Mouse (Mus musculus) heart, postnatal 0 days (tissue): ENCODE results near the gene Rbm20. TPM values are rescaled to one million over a fixed set of nuclear protein-coding genes. Genes with fewer than 3 reads are reported as not detected.
A peak's percentile ranks its signal among the peaks of the same experiment; 100 is the strongest.
"Not testable (repeated sequence)": the region's sequence is repeated elsewhere in the genome, so short reads cannot be mapped to it uniquely, and the experiment has no call there.

ENCODE experiments used
- ATAC-seq: fragments of 200-750 bp; cut with Nextera tagmentation; 2 replicates; pipeline ENCODE4 v1.8.0; 2017; ENCODE audit warnings: low read depth, moderate number of reproducible peaks, moderate library complexity; ENCODE audit not compliant: insufficient read depth
- DNase-seq: peaks from one replicate; pipeline ENCODE4 v3.0.0-alpha.2; 2016; ENCODE audit warnings: low spot score
- H3K27ac ChIP-seq: fragments of 300-500 bp; sonication (generic); 2 replicates; pipeline ENCODE4 v1.5.1; 2014; ENCODE audit warnings: low read depth, mild to moderate bottlenecking
- H3K27me3 ChIP-seq: fragments of 300-500 bp; sonication (generic); 2 replicates; pipeline ENCODE4 v1.6.1; 2014; ENCODE audit warnings: low read length, mixed read lengths; ENCODE audit not compliant: control insufficient read depth, insufficient read depth
- H3K36me3 ChIP-seq: fragments of 300-500 bp; sonication (generic); replicated peaks from 2 replicates; pipeline ENCODE4 v1.6.1; 2014; ENCODE audit warnings: low read length, mixed read lengths; ENCODE audit not compliant: control insufficient read depth, insufficient read depth
- H3K4me1 ChIP-seq: fragments of 300-500 bp; sonication (generic); 2 replicates; pipeline ENCODE4 v1.6.1; 2014; ENCODE audit warnings: antibody characterized with exemption; ENCODE audit not compliant: control insufficient read depth, insufficient read depth
- H3K4me2 ChIP-seq: fragments of 300-500 bp; sonication (generic); 2 replicates; pipeline ENCODE4 v1.6.1; 2014; ENCODE audit warnings: low read depth, mild to moderate bottlenecking, low read length, moderate library complexity
- H3K4me3 ChIP-seq: fragments of 300-500 bp; sonication (generic); 2 replicates; pipeline ENCODE4 v1.5.1; 2014; ENCODE audit warnings: low read depth, low read length
- H3K9ac ChIP-seq: fragments of 300-500 bp; sonication (generic); replicated peaks from 2 replicates; pipeline ENCODE4 v1.6.1; 2014; ENCODE audit warnings: low read depth, low read length, mixed read lengths
- H3K9me3 ChIP-seq: fragments of 300-500 bp; sonication (generic); replicated peaks from 2 replicates; pipeline ENCODE4 v1.6.1; 2016; ENCODE audit warnings: low read length; ENCODE audit not compliant: control insufficient read depth
- CTCF ChIP-seq: IDR thresholded peaks from 2 replicates; pipeline ENCODE4 v1.5.1; 2016; ENCODE audit warnings: antibody characterized with exemption, control low read depth, low read depth
- EP300 ChIP-seq: IDR thresholded peaks from 2 replicates; pipeline ENCODE4 v1.6.1; 2016; ENCODE audit warnings: antibody characterized with exemption, low read depth
- WGBS: fragments of 180-500 bp; shearing (Covaris S2); extraction: QIAGEN DNeasy Blood & Tissue Kit; methylation state at CpG from one replicate; pipeline ENCODE4 v1.1.7; 2014; 5-methylcytosine and 5-hydroxymethylcytosine counted together
- polyA plus RNA-seq: library from polyadenylated mRNA; unstranded; fragments of >200 nt; fragmentation: Nextera tagmentation; extraction: Ambion mirVana; gene quantifications from 2 replicates; pipeline ENCODE4 v1.2.1, GENCODE M21; 2015
- total RNA-seq: library from RNA; depleted of rRNA; stranded (reverse); fragments of >200 nt; gene quantifications from 2 replicates; pipeline ENCODE4 v1.2.3, GENCODE M21; 2014; ENCODE audit warnings: low replicate concordance

Rbm20 gene
- total and polyA plus RNA-seq, 2 experiments from 2014 or later, result 65.2 to 340 TPM

GRCm38 (mm10) chr19:53806126-53806525 lies 129.0 kb downstream of the Rbm20 start:
- Histone ChIP-seq H3K36me3 (no peaks in the 10 kb centered on the region), H3K27me3 (no peaks in the 10 kb centered on the region), H3K4me3 (no peak overlapping the region), H3K4me1 (peaks cover 75% of the 10 kb centered on the region), H3K9me3 (no peaks in the 10 kb centered on the region), H3K27ac (peak overlapping the region; percentile 55), H3K4me2 (no peak overlapping the region), H3K9ac (no peak overlapping the region)
- ATAC-seq (no peak), DNase-seq (no peak)
- TF ChIP-seq EP300 (no peak), CTCF (no peak)
- WGBS, result 25% methylated on average over 7 of the region's 7 CpGs

GRCm38 (mm10) chr19:53806526-53807275 lies 129.6 kb downstream of the Rbm20 start:
- H3K9ac ChIP-seq, H3K27me3 ChIP-seq, H3K36me3 ChIP-seq, DNase-seq, H3K4me3 ChIP-seq, ATAC-seq, H3K4me2 ChIP-seq, H3K9me3 ChIP-seq: not testable (repeated sequence)
- WGBS, result 54% methylated on average over 6 of the region's 6 CpGs
- Histone ChIP-seq H3K4me1 (peaks cover 70% of the 10 kb centered on the region), H3K27ac (peak overlapping the region; percentile 75)

GRCm38 (mm10) chr19:53807276-53807801 lies 130.2 kb downstream of the Rbm20 start:
- peaks cover 72% of the 10 kb centered on the region for H3K4me1 ChIP-seq
- no peak for TF ChIP-seq CTCF
- no peak for TF ChIP-seq EP300
- no peak overlapping the region for H3K4me3 ChIP-seq
- no peaks in the 10 kb centered on the region for H3K36me3 ChIP-seq
- peak overlapping the region; percentile 39; the same call in 1 of the 2 replicates for H3K4me2 ChIP-seq
- no peaks in the 10 kb centered on the region for H3K9me3 ChIP-seq
- H3K9ac ChIP-seq, result no peak overlapping the region
- DNase-seq (no peak), ATAC-seq (no peak)
- H3K27ac ChIP-seq, result peak overlapping the region; percentile 75
- WGBS, result 44% methylated on average over 5 of the region's 5 CpGs
- no peaks in the 10 kb centered on the region for H3K27me3 ChIP-seq

- WGBS, result 28% methylated on average over 15 of the region's 15 CpGs
- Histone ChIP-seq H3K9me3 (no peaks in the 10 kb centered on the region), H3K9ac (no peak overlapping the region), H3K27me3 (no peaks in the 10 kb centered on the region), H3K4me3 (no peak overlapping the region), H3K27ac (peak overlapping the region; percentile 75), H3K4me2 (peak overlapping the region; percentile 39), H3K36me3 (no peaks in the 10 kb centered on the region), H3K4me1 (peaks cover 71% of the 10 kb centered on the region)
- DNase-seq, result no peak
- peak; percentile 31; the same call in 1 of the 2 replicates for ATAC-seq
- no peak for TF ChIP-seq CTCF
- no peak for TF ChIP-seq EP300
Observed at GRCm38 (mm10) chr19:53808041-53808777, 131.1 kb downstream of the Rbm20 start.

- Histone ChIP-seq H3K9me3 (no peaks in the 10 kb centered on the region), H3K36me3 (peaks cover 8% of the 10 kb centered on the region), H3K4me1 (peaks cover 68% of the 10 kb centered on the region), H3K27ac (peak overlapping the region; percentile 75), H3K4me2 (peak overlapping the region; percentile 39), H3K9ac (no peak overlapping the region), H3K4me3 (no peak overlapping the region), H3K27me3 (no peaks in the 10 kb centered on the region)
- TF ChIP-seq CTCF (no peak), EP300 (no peak)
- no peak for DNase-seq
- ATAC-seq, result peak; percentile 24
- 14% methylated on average over 7 of the region's 7 CpGs for WGBS
Observed at GRCm38 (mm10) chr19:53809185-53809861, 132.2 kb downstream of the Rbm20 start.
